Mouse (Mus musculus) right cerebral cortex, adult 2 months (tissue): ENCODE data around the gene Itgb1.

Experiments used
- DNase-seq, 2 experiments: peaks; one replicate each; pipeline ENCODE4 v3.0.0; 2021 to 2022; ENCODE audit warnings: low spot score in 2 of 2

Gene Itgb1

GRCm38 (mm10) chr8:128685507-128686428 lies at the start of gene Itgb1:
Itgb1 (plus strand) TSS chr8:128685654.
- peak; percentile 84 for DNase-seq

GRCm38 (mm10) chr8:128643104-128643503 lies 42.4 kb upstream of the Itgb1 start:
- no peak for DNase-seq

GRCm38 (mm10) chr8:128645452-128645851 lies 40.0 kb upstream of the Itgb1 start:
- no peak for DNase-seq

GRCm38 (mm10) chr8:128646456-128646855 lies 39.0 kb upstream of the Itgb1 start:
- DNase-seq, result no peak

GRCm38 (mm10) chr8:128648071-128648470 lies 37.4 kb upstream of the Itgb1 start:
- DNase-seq, result no peak

GRCm38 (mm10) chr8:128650331-128650855 lies 35.1 kb upstream of the Itgb1 start:
- DNase-seq, result no peak

GRCm38 (mm10) chr8:128652399-128653109 lies 32.9 kb upstream of the Itgb1 start:
- DNase-seq, result peak; percentile 62 to 68

- DNase-seq, result no peak
Measured at GRCm38 (mm10) chr8:128653642-128654364, 31.7 kb upstream of the Itgb1 start.

- DNase-seq, result peak; percentile 20 to 52
Measured at GRCm38 (mm10) chr8:128654365-128655099, 30.9 kb upstream of the Itgb1 start.

- DNase-seq, result no peak
Measured at GRCm38 (mm10) chr8:128662144-128662543, 23.3 kb upstream of the Itgb1 start.

GRCm38 (mm10) chr8:128662696-128663095 lies 22.8 kb upstream of the Itgb1 start:
- DNase-seq, result no peak

- DNase-seq, result no peak
Measured at GRCm38 (mm10) chr8:128663106-128663505, 22.3 kb upstream of the Itgb1 start.

GRCm38 (mm10) chr8:128666576-128667263 lies 18.7 kb upstream of the Itgb1 start:
- no peak for DNase-seq

- DNase-seq, result no peak
Measured at GRCm38 (mm10) chr8:128671813-128672212, 13.6 kb upstream of the Itgb1 start.

- DNase-seq, result no peak
Measured at GRCm38 (mm10) chr8:128672441-128672840, 13.0 kb upstream of the Itgb1 start.

GRCm38 (mm10) chr8:128672950-128673349 lies 12.5 kb upstream of the Itgb1 start:
- DNase-seq, result no peak

- no peak for DNase-seq
Measured at GRCm38 (mm10) chr8:128675848-128676629, 9.4 kb upstream of the Itgb1 start.

GRCm38 (mm10) chr8:128679909-128680308 lies 5.5 kb upstream of the Itgb1 start:
- DNase-seq, result peak; percentile 10 to 30

GRCm38 (mm10) chr8:128680548-128681325 lies 4.7 kb upstream of the Itgb1 start:
- DNase-seq, result no peak
